Mouse (Mus musculus): ENCODE measurements around the gene Nol9. TPM values are rescaled to one million over a fixed set of nuclear protein-coding genes. Genes with fewer than 3 reads are reported as not detected.

The Nol9 gene
- total and polyA plus RNA-seq, 2 experiments from 2014 or later = 7.8 to 8.0 TPM

DNA sequence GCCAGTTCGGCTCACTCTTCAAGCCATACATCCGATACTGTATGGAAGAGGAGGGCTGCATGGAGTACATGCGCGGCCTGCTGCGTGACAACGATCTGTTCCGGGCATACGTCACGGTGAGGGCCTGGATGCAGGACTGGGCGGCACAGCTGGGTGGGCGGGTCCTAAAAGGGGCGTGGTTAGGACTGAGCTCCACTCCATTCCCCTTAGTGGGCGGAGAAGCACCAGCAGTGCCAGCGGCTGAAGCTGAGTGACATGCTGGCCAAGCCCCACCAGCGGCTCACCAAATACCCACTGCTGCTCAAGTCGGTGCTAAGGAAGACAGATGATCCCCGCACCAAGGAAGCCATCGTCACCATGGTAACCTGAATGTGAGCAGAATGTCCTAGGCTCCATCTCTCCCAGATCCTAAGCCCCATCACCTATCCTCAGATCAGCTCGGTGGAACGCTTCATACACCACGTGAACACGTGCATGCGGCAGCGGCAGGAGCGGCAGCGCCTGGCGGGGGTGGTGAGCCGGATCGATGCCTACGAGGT, 68.9 kb downstream of the Nol9 start:
- Histone ChIP-seq H3K27me3 (ENCODE audit: control insufficient read depth, insufficient read depth, low read length) (no peaks in the 10 kb centered on the region; the same call in 1 of the 2 replicates), H3K9me3 (replicated peaks; ENCODE audit: control insufficient read depth, low read length) (no peaks in the 10 kb centered on the region), H3K9ac (replicated peaks; ENCODE audit: low read depth, low read length) (no peak overlapping the region), H3K27ac (ENCODE audit: low read depth) (no peak overlapping the region), H3K4me3 (ENCODE audit: low read depth, low read length) (peak overlapping the region; percentile 24), H3K4me1 (ENCODE audit: control insufficient read depth, insufficient read depth) (0 out of 2 replicates have a peak, but pooled peaks cover 8% of the 10 kb centered on the region), H3K4me2 (ENCODE audit: low read depth, low read length) (peak overlapping the region; percentile 49), H3K36me3 (replicated peaks; ENCODE audit: control insufficient read depth, insufficient read depth, low read length) (peaks cover 90% of the 10 kb centered on the region)
- 32% methylated on average over 30 of the region's 30 CpGs for WGBS
- TF ChIP-seq CTCF (IDR thresholded peaks at IDR 0.05; ENCODE audit: low read depth) (no peak), EP300 (IDR thresholded peaks at IDR 0.05; ENCODE audit: low read depth) (no peak)
- ATAC-seq (ENCODE audit: insufficient read depth, low read depth) = peak; percentile 83
- peak; percentile 65 for DNase-seq (ENCODE audit: low spot score)

DNA sequence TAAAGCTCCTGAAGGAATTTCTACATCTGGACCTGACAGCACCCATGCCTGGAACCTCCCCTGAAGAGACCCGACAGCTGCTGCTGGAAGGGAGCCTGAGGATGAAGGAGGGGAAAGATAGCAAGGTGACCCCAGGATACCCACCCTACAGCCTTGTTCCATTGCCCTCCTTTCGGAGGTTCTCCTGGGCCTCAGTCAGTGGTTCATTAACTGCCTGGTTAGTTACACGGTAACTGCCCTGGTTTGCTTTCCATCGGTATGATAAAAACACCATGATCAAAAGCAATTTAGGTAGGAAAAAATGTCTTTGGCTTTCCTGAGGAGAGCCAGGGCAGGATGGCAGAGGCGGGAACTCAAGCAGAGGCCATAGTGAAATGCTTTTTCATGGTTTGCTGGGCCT, 69.6 kb downstream of the Nol9 start:
- no peak for TF ChIP-seq CTCF (IDR thresholded peaks at IDR 0.05; ENCODE audit: low read depth)
- TF ChIP-seq EP300 (IDR thresholded peaks at IDR 0.05; ENCODE audit: low read depth) = no peak

DNA sequence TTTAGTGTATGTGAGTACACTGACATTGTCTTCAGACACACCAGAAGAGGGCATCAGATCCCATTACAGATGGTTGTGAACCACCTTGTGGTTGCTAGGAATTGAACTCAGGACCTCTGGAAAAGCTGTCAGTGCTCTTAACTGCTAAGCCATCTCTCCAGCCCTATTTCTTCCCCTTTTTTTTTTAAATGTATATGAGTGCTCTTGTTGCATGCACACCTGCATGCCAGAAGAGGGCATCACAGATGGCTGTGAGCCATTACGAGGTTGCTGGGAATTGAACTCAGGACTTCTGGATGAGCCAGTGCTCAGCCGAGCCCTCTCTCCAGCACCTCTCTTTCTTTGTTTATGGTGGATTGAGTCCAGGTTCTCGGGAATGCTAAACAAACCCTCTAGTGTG, 70.4 kb downstream of the Nol9 start:
- WGBS = 74% methylated on average over 3 of the region's 3 CpGs
- 0 out of 2 replicates have a peak, but pooled peaks cover 8% of the 10 kb centered on the region for H3K4me1 ChIP-seq (ENCODE audit: control insufficient read depth, insufficient read depth)
- H3K27ac ChIP-seq (ENCODE audit: low read depth) = no peak overlapping the region
- H3K9ac ChIP-seq (replicated peaks; ENCODE audit: low read depth, low read length) = no peak overlapping the region
- no peak for ATAC-seq (ENCODE audit: insufficient read depth, low read depth)
- no peaks in the 10 kb centered on the region; the same call in 1 of the 2 replicates for H3K27me3 ChIP-seq (ENCODE audit: control insufficient read depth, insufficient read depth, low read length)
- H3K9me3 ChIP-seq (replicated peaks; ENCODE audit: control insufficient read depth, low read length) = no peaks in the 10 kb centered on the region
- no peak overlapping the region for H3K4me2 ChIP-seq (ENCODE audit: low read depth, low read length)
- no peak overlapping the region for H3K4me3 ChIP-seq (ENCODE audit: low read depth, low read length)
- no peak for DNase-seq (ENCODE audit: low spot score)
- no peak for TF ChIP-seq EP300 (IDR thresholded peaks at IDR 0.05; ENCODE audit: low read depth)
- TF ChIP-seq CTCF (IDR thresholded peaks at IDR 0.05; ENCODE audit: low read depth) = no peak
- H3K36me3 ChIP-seq (replicated peaks; ENCODE audit: control insufficient read depth, insufficient read depth, low read length) = peaks cover 88% of the 10 kb centered on the region

More for the DNA sequence above, 69.6 kb downstream of the Nol9 start:
- Histone ChIP-seq H3K27ac (ENCODE audit: low read depth) (no peak overlapping the region), H3K27me3 (ENCODE audit: control insufficient read depth, insufficient read depth, low read length) (no peaks in the 10 kb centered on the region; the same call in 1 of the 2 replicates), H3K36me3 (replicated peaks; ENCODE audit: control insufficient read depth, insufficient read depth, low read length) (peaks cover 88% of the 10 kb centered on the region), H3K4me1 (ENCODE audit: control insufficient read depth, insufficient read depth) (0 out of 2 replicates have a peak, but pooled peaks cover 8% of the 10 kb centered on the region), H3K9ac (replicated peaks; ENCODE audit: low read depth, low read length) (no peak overlapping the region), H3K9me3 (replicated peaks; ENCODE audit: control insufficient read depth, low read length) (no peaks in the 10 kb centered on the region), H3K4me2 (ENCODE audit: low read depth, low read length) (no peak overlapping the region), H3K4me3 (ENCODE audit: low read depth, low read length) (no peak overlapping the region)
- DNase-seq (ENCODE audit: low spot score) = no peak
- no peak for ATAC-seq (ENCODE audit: insufficient read depth, low read depth)
- WGBS = 90% methylated on average over 5 of the region's 5 CpGs

DNA sequence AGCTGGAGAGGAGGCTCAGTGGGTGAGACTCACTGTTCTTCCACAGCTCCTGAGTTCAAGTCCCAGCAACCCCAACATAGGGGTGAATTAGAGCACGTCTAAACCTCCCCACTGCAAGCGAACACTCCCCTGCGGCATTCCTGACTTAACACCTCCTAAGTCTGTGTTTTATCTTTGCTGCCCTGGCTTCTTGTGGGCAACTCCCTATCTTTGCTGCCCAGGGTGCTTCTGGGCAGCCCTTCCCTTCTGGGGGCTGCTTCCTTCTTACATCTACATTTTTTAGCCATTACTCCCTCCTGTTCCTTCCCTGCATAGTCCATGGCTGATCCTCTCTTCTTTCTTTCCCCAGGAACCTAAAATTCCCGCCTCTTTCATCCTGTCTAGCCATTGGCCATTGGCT, 71.6 kb downstream of the Nol9 start:
- H3K9me3 ChIP-seq (replicated peaks; ENCODE audit: control insufficient read depth, low read length) = no peaks in the 10 kb centered on the region
- H3K4me3 ChIP-seq (ENCODE audit: low read depth, low read length) = no peak overlapping the region
- no peak overlapping the region for H3K4me2 ChIP-seq (ENCODE audit: low read depth, low read length)
- 80% methylated on average over 4 of the region's 4 CpGs for WGBS
- peaks cover 89% of the 10 kb centered on the region for H3K36me3 ChIP-seq (replicated peaks; ENCODE audit: control insufficient read depth, insufficient read depth, low read length)
- TF ChIP-seq CTCF (IDR thresholded peaks at IDR 0.05; ENCODE audit: low read depth) (no peak), EP300 (IDR thresholded peaks at IDR 0.05; ENCODE audit: low read depth) (no peak)
- no peak for ATAC-seq (ENCODE audit: insufficient read depth, low read depth)
- no peak for DNase-seq (ENCODE audit: low spot score)
- peaks cover 11% of the 10 kb centered on the region for H3K27me3 ChIP-seq (ENCODE audit: control insufficient read depth, insufficient read depth, low read length)
- H3K9ac ChIP-seq (replicated peaks; ENCODE audit: low read depth, low read length) = no peak overlapping the region
- H3K4me1 ChIP-seq (ENCODE audit: control insufficient read depth, insufficient read depth) = peaks cover 11% of the 10 kb centered on the region
- no peak overlapping the region for H3K27ac ChIP-seq (ENCODE audit: low read depth)

Other genes with a start within 250 kb of the Nol9 start
- gene Camta1, start 177.4 kb upstream of the Nol9 start, total RNA-seq (2014; rRNA removed; ENCODE audit: low replicate concordance) = 72.7 and 739 TPM in 2 replicates
- gene Camta1, start 177.4 kb upstream of the Nol9 start, polyA plus RNA-seq (2015; fragmentation: Nextera tagmentation; extraction: Ambion mirVana) = 240 and 250 TPM in 2 replicates
- 92.5 and 95.3 TPM in 2 replicates for gene Dnajc11, start 105.6 kb upstream of the Nol9 start, total RNA-seq (2014; rRNA removed; ENCODE audit: low replicate concordance)
- 41.4 and 47.7 TPM in 2 replicates for gene Dnajc11, start 105.6 kb upstream of the Nol9 start, polyA plus RNA-seq (2015; fragmentation: Nextera tagmentation; extraction: Ambion mirVana)
- 16.9 and 23.2 TPM in 2 replicates for gene Thap3, start 50.3 kb upstream of the Nol9 start, total RNA-seq (2014; rRNA removed; ENCODE audit: low replicate concordance)
- 22.0 and 27.4 TPM in 2 replicates for gene Thap3, start 50.3 kb upstream of the Nol9 start, polyA plus RNA-seq (2015; fragmentation: Nextera tagmentation; extraction: Ambion mirVana)
- gene Phf13, start 43.1 kb upstream of the Nol9 start, total RNA-seq (2014; rRNA removed; ENCODE audit: low replicate concordance) = 8.0 and 10.7 TPM in 2 replicates
- 8.4 and 9.3 TPM in 2 replicates for gene Phf13, start 43.1 kb upstream of the Nol9 start, polyA plus RNA-seq (2015; fragmentation: Nextera tagmentation; extraction: Ambion mirVana)
- 56.5 and 70.4 TPM in 2 replicates for gene Klhl21, start 30.5 kb upstream of the Nol9 start, total RNA-seq (2014; rRNA removed; ENCODE audit: low replicate concordance)
- 24.7 and 31.8 TPM in 2 replicates for gene Klhl21, start 30.5 kb upstream of the Nol9 start, polyA plus RNA-seq (2015; fragmentation: Nextera tagmentation; extraction: Ambion mirVana)
- gene Zbtb48, start 11.7 kb upstream of the Nol9 start, total RNA-seq (2014; rRNA removed; ENCODE audit: low replicate concordance) = 1.7 and 11.3 TPM in 2 replicates
- 6.5 and 9.0 TPM in 2 replicates for gene Zbtb48, start 11.7 kb upstream of the Nol9 start, polyA plus RNA-seq (2015; fragmentation: Nextera tagmentation; extraction: Ambion mirVana)
- not detected in 2 replicates for gene Tas1r1, start 753 bp upstream of the Nol9 start, total RNA-seq (2014; rRNA removed; ENCODE audit: low replicate concordance)
- 0.07 and 0.08 TPM in 2 replicates for gene Tas1r1, start 753 bp upstream of the Nol9 start, polyA plus RNA-seq (2015; fragmentation: Nextera tagmentation; extraction: Ambion mirVana)
- gene Plekhg5, start 33.2 kb downstream of the Nol9 start, total RNA-seq (2014; rRNA removed; ENCODE audit: low replicate concordance) = 16.6 and 18.0 TPM in 2 replicates
- 8.8 and 10.6 TPM in 2 replicates for gene Plekhg5, start 33.2 kb downstream of the Nol9 start, polyA plus RNA-seq (2015; fragmentation: Nextera tagmentation; extraction: Ambion mirVana)
- 0.89 TPM in 1 of 2 replicates, not detected in the other for gene Tnfrsf25, start 76.6 kb downstream of the Nol9 start, total RNA-seq (2014; rRNA removed; ENCODE audit: low replicate concordance)
- 0.75 and 1.2 TPM in 2 replicates for gene Tnfrsf25, start 76.6 kb downstream of the Nol9 start, polyA plus RNA-seq (2015; fragmentation: Nextera tagmentation; extraction: Ambion mirVana)
- 0.34 and 0.97 TPM in 2 replicates for gene Espn, start 113.0 kb downstream of the Nol9 start, total RNA-seq (2014; rRNA removed; ENCODE audit: low replicate concordance)
- gene Espn, start 113.0 kb downstream of the Nol9 start, polyA plus RNA-seq (2015; fragmentation: Nextera tagmentation; extraction: Ambion mirVana) = 0.69 and 0.87 TPM in 2 replicates
- not detected in 2 replicates for gene Hes2, start 119.5 kb downstream of the Nol9 start, total RNA-seq (2014; rRNA removed; ENCODE audit: low replicate concordance)
- gene Hes2, start 119.5 kb downstream of the Nol9 start, polyA plus RNA-seq (2015; fragmentation: Nextera tagmentation; extraction: Ambion mirVana) = not detected in 2 replicates
- gene Acot7, start 138.8 kb downstream of the Nol9 start, total RNA-seq (2014; rRNA removed; ENCODE audit: low replicate concordance) = 17.9 and 39.5 TPM in 2 replicates
- 68.8 and 73.5 TPM in 2 replicates for gene Acot7, start 138.8 kb downstream of the Nol9 start, polyA plus RNA-seq (2015; fragmentation: Nextera tagmentation; extraction: Ambion mirVana)
- gene Gpr153, start 234.9 kb downstream of the Nol9 start, total RNA-seq (2014; rRNA removed; ENCODE audit: low replicate concordance) = 50.8 and 56.4 TPM in 2 replicates
- gene Gpr153, start 234.9 kb downstream of the Nol9 start, polyA plus RNA-seq (2015; fragmentation: Nextera tagmentation; extraction: Ambion mirVana) = 5.0 TPM in 2 replicates

Data from heart, postnatal 0 days (tissue).